Mouse (Mus musculus) layer of hippocampus, adult 2 months (tissue): ENCODE measurements at regions not wholly inside any gene's neighbourhood (a gene's known extent, or its start where the extent isn't known, plus 50 kb on each side); places are given as distances from the start of the nearest gene placed in this dataset.

Experiments used
- DNase-seq, 2 experiments: peaks; one replicate each; pipeline ENCODE4 v3.0.0; 2022; ENCODE audit warnings: low spot score in 2 of 2
- H3K27ac ChIP-seq: fragments of 200-600 bp; 2 replicates; pipeline ENCODE4 v1.8.1; 2022
- H3K4me3 ChIP-seq: fragments of 200-600 bp; 2 replicates; pipeline ENCODE4 v1.8.1; 2022; ENCODE audit warnings: mild to moderate bottlenecking
- CTCF ChIP-seq: fragments of 200-600 bp; conservative IDR thresholded peaks from 2 replicates; pipeline ENCODE4 v1.8.1; 2022; ENCODE audit warnings: antibody characterized with exemption, mild to moderate bottlenecking, moderate library complexity

DNA sequence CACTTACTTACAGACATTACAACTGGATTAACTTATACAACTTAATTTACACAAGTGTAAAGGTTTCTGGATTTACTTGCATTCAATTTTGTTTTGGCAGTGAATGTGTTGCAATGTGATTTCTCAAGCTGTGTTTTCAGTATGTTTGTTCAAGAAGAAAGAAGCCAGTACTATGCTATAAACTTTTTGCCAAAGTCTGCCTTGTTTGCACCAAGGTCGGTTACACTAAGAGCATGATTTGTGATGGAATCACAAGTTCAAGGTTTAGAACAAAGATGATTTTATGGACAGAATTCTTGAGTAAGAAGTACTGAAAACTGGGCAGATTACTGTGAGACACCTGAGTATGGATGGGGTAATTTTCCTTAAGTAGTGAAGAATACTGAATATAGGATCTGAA is 153.8 kb upstream of the Gm11232 start:
- no peak for TF ChIP-seq CTCF
- no peak overlapping the region for H3K4me3 ChIP-seq
- DNase-seq = no peak
- H3K27ac ChIP-seq = no peak overlapping the region

DNA sequence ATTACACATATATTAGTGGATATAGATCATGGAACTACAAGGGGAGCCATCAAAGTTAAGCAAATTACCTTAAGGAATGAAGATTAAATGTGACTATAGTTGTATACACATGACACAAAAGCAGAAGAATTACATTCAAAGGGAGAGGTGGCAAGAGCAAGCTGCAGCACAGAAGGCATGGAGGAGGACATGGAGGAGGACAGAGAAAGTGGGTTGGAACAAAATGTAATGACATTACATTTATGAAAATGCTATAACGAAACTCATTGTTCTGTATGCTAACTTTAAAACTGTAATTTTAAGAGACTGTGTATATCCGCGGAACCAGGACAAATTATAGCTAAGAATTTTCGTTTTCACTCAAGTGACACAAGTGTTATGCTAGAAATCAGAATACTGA is 117.9 kb upstream of the Gm11232 start:
- Histone ChIP-seq H3K4me3 (no peak overlapping the region), H3K27ac (peak overlapping the region; percentile 70)
- TF ChIP-seq CTCF = no peak
- DNase-seq = peak in 1 of 2 experiments; percentile 42

DNA sequence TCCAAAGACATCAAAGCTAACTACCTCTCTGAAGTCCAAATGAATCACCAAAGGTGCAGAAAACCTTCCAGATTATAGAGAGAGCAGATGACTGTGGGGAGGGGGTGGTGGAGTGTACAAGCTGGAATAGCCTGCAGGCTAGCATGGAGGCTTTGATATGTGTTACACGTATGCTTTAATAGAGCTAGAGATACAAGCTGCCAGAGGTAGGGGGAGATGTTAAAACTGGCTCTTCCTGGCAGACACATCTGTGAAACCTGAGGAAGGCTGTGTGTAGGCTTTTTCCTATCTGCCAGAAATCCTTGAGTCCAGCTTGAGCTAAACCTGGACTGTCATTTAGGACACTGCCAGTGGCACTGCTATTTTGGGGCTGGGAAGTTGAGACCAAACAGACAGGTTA is 109.2 kb upstream of the Gm11232 start:
- H3K27ac ChIP-seq = no peak overlapping the region
- DNase-seq = no peak
- TF ChIP-seq CTCF = no peak
- no peak overlapping the region for H3K4me3 ChIP-seq

DNA sequence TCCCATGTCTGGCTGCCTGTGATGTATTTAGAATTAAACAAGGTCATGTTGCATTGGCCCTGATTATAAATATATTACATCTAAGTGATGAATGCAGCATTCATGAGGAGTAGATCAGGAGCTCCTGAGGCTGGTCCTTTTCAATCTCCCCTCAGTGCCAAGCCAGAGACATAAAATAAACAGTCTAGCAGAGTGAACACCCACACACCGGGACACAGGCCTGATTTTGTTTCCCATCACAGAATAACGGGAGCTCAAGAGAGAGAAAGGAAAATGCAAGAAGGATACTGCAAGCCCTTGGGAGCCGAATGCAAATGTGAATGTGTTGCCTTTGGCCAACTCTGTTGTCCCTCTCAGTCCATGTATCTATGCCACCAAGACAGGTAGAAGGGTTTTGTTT is 84.1 kb upstream of the Gm11232 start:
- TF ChIP-seq CTCF = no peak
- peak in 1 of 2 experiments; percentile 13 for DNase-seq
- Histone ChIP-seq H3K27ac (no peak overlapping the region; the same call in 1 of the 2 replicates), H3K4me3 (no peak overlapping the region)

DNA sequence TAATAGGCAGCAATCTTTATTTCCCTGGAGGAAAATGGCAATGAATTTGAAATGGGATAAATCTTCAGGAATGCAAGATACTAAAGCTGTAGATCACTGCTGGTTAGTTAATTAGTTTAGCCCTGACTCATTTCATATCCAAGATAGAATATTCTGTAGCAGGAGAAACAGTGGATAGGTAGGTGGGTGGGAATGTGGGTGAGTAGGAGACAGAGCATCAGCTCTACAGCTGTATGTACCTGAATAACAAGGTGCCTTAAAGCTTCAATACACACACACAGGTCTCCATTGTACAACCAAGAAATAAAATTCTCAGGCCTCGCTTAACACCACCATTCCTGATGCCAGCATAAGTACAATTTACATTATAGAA is 83.0 kb upstream of the Gm11232 start:
- DNase-seq = no peak
- Histone ChIP-seq H3K4me3 (no peak overlapping the region), H3K27ac (peak overlapping the region; percentile 47; the same call in 1 of the 2 replicates)
- TF ChIP-seq CTCF = no peak

DNA sequence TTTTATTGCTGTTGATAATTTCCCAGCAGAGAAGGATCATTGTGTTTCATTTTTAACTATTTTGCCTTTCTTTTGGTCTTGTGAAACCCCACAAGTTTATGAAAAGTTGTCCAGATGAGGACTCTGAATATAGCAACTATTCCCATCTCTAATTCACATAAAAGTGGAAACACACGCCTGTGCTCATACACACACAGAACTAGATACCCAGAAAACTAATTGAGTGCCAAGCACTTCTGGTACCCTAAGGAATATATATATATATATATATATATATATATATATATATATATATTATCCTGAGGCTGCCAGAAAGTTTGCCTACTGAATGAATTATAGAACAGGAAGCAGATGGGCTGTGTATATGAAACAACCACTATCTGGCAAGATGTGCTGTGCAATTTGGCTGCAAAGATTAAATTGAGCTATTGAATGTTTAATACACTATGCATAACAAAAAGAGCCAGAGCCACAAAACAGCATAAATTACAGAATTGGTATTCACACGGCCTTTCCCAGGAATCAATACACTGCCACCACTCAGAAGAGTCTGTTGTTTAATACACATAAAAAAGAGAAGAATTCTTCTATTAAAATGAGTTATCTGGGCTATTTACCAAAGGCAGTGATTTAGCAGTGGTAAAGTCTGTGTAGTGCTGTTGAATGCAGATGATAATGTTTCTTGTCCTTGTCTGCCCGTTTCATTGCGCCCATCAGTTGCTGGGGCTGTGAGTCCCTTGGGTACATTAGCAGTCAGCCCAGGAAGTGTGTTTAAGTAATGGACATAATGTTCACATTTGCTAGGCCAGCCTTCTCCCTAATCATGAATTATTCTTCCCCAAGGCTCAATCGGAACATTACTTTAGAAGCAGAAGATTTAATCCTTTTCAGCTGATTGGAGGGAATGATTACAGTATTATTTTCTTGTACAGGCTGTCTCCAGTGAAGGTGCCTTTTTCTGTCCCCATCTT is 82.3 kb upstream of the Gm11232 start:
- peak overlapping the region; percentile 47; the same call in 1 of the 2 replicates for H3K27ac ChIP-seq
- TF ChIP-seq CTCF = no peak
- DNase-seq = peak in 1 of 2 experiments; percentile 19
- no peak overlapping the region for H3K4me3 ChIP-seq

DNA sequence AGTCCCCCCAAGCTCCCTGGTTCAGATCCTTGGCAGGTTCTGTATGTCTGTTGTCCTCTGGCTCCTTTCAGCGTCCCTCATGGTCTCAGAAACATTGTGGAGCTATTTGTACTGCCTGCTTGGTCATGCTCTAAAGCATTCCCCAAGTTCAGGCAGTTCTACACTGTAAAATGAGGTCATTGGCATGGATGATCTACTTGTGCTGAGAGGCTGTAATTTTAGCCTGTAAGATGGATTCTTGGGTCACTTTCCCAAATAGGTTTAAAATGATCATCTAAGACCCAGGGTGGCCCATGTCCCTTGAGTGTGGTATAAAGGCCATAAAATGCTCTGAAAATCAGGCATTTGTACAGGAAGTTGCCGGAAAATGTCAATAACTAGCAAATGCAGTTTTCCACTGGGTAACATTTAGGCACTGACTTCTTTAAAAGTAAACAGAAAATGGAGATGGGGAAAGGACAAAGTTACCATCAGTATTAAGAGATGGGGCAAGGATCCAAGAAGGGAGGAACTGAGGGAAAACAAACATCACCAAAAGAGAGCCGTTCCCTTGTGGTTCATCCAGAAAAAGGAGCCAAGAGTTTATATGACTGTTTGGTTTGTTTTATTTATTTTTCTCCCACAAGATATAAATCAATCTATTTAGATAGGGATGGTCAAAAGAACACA is 81.5 kb upstream of the Gm11232 start:
- no peak overlapping the region for H3K4me3 ChIP-seq
- no peak overlapping the region for H3K27ac ChIP-seq
- DNase-seq = no peak
- no peak for TF ChIP-seq CTCF

DNA sequence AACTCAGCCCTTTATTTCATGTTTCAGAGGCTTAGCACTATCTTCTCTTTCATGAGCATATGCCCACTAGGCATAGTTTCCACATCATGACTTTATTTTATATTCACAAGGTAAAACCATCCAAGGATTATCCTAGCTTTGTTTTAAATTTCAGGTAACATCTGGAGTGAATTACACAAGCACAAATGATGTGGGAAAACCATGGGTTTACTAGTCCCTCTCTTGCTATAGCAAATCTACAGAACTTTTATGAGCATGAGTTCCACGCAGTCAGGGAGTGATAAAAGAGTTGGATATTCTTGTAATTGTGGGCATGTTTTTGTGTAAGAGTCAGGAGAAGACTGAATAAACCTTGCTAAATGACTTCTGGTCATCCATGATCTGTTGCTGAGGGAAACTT is 78.0 kb upstream of the Gm11232 start:
- no peak for DNase-seq

DNA sequence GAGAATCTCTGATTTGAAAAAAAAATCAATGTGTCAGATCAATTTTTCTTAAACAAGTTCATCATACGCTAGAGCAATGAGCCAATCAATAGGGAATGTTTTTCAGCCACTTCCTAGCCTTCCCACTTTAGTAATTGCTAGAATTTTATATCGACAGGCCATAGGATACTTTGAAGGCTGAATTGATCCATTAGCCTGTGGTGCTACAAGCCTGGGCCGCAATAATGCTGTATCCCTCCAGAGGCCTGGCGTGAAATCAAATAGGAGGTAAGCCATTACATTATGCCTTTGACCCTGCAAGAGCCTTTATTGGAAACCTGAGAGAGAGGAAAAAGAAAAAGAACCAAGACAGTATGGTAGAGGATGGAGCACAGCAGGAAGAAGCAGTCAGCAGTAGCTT is 53.7 kb upstream of the Gm11232 start:
- Histone ChIP-seq H3K27ac (no peak overlapping the region), H3K4me3 (no peak overlapping the region)
- no peak for DNase-seq
- no peak for TF ChIP-seq CTCF

More for the DNA sequence above, 78.0 kb upstream of the Gm11232 start:
- H3K27ac ChIP-seq = no peak overlapping the region
- TF ChIP-seq CTCF = no peak
- H3K4me3 ChIP-seq = no peak overlapping the region

DNA sequence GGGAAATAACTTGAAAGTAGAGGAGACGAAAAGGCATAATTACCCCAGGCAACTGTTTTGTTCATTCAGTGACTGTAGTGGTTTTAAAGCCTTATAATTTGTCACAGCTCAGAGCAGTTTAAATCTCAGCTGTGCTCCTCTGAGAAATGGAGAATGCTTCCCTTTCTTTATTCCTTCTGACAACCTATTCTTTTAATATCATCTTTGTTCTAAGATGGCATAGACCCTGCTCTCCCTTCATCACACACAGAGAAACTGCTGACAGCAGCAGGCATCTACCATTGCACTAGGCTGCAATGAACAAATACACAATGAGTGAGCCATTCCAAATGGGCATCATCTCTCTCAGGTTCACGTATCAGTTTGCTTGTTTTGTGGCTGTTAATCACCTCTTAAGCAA is 50.5 kb upstream of the Gm11232 start:
- H3K4me3 ChIP-seq = no peak overlapping the region
- H3K27ac ChIP-seq = no peak overlapping the region
- DNase-seq = no peak
- TF ChIP-seq CTCF = no peak
